Mouse (Mus musculus): Measurements from ENCODE around the gene Akr1c18. TPM values are rescaled to one million over a fixed set of nuclear protein-coding genes. Genes with fewer than 3 reads are reported as not detected.

The Akr1c18 gene
- total and polyA plus RNA-seq, 2 experiments from 2014 or later: not detected

- peak; percentile 85 for TF ChIP-seq CTCF (IDR thresholded peaks at IDR 0.05; ENCODE audit: low read depth)
- H3K36me3 ChIP-seq (ENCODE audit: insufficient read depth, low read length): no peaks in the 10 kb centered on the region
- H3K27ac ChIP-seq: no peak overlapping the region
- no peak overlapping the region for H3K4me2 ChIP-seq (ENCODE audit: low read depth, low read length)
- H3K9me3 ChIP-seq (ENCODE audit: low read length): no peaks in the 10 kb centered on the region
- peak; percentile 85 for DNase-seq (ENCODE audit: low spot score)
- H3K27me3 ChIP-seq (ENCODE audit: insufficient read depth, low read length): no peaks in the 10 kb centered on the region
- ATAC-seq: peak; percentile 83
- WGBS: 27% methylated on average over 6 of the region's 6 CpGs
- no peak overlapping the region for H3K9ac ChIP-seq (replicated peaks; ENCODE audit: low read length)
- no peaks in the 10 kb centered on the region for H3K4me1 ChIP-seq (ENCODE audit: insufficient read depth, low read length)
- no peak overlapping the region for H3K4me3 ChIP-seq (ENCODE audit: low read length)
Observed at GRCm38 (mm10) chr13:4110281-4111188, 39.9 kb downstream of the Akr1c18 start.

- H3K27me3 ChIP-seq (ENCODE audit: insufficient read depth, low read length): no peaks in the 10 kb centered on the region
- no peak overlapping the region for H3K4me2 ChIP-seq (ENCODE audit: low read depth, low read length)
- H3K4me3 ChIP-seq (ENCODE audit: low read length): no peak overlapping the region
- H3K27ac ChIP-seq: no peak overlapping the region
- H3K36me3 ChIP-seq (ENCODE audit: insufficient read depth, low read length): no peaks in the 10 kb centered on the region
- no peaks in the 10 kb centered on the region for H3K4me1 ChIP-seq (ENCODE audit: insufficient read depth, low read length)
- no peak for TF ChIP-seq CTCF (IDR thresholded peaks at IDR 0.05; ENCODE audit: low read depth)
- H3K9me3 ChIP-seq (ENCODE audit: low read length): no peaks in the 10 kb centered on the region
- no peak overlapping the region for H3K9ac ChIP-seq (replicated peaks; ENCODE audit: low read length)
- DNase-seq (ENCODE audit: low spot score) (no peak), ATAC-seq (no peak)
Observed at GRCm38 (mm10) chr13:4102721-4103120, 47.7 kb downstream of the Akr1c18 start.

- TF ChIP-seq CTCF (IDR thresholded peaks at IDR 0.05; ENCODE audit: low read depth): no peak
- Histone ChIP-seq H3K36me3 (ENCODE audit: insufficient read depth, low read length) (no peaks in the 10 kb centered on the region), H3K9me3 (ENCODE audit: low read length) (no peaks in the 10 kb centered on the region), H3K4me1 (ENCODE audit: insufficient read depth, low read length) (no peaks in the 10 kb centered on the region), H3K27me3 (ENCODE audit: insufficient read depth, low read length) (no peaks in the 10 kb centered on the region), H3K4me2 (ENCODE audit: low read depth, low read length) (no peak overlapping the region), H3K27ac (no peak overlapping the region), H3K4me3 (ENCODE audit: low read length) (no peak overlapping the region), H3K9ac (replicated peaks; ENCODE audit: low read length) (no peak overlapping the region)
- no peak for DNase-seq (ENCODE audit: low spot score)
- ATAC-seq: no peak
Observed at GRCm38 (mm10) chr13:4101691-4102090, 48.8 kb downstream of the Akr1c18 start.

Other genes with a start within 250 kb of the Akr1c18 start
- 11.7 and 12.1 TPM in 2 replicates for gene Net1, start 232.4 kb downstream of the Akr1c18 start, total RNA-seq (2014; rRNA removed)
- 12.7 and 12.8 TPM in 2 replicates for gene Net1, start 232.4 kb downstream of the Akr1c18 start, polyA plus RNA-seq (2015; fragmentation: Nextera tagmentation; extraction: Ambion mirVana)
- gene Tubal3, start 232.4 kb downstream of the Akr1c18 start, total RNA-seq (2014; rRNA removed): not detected in 2 replicates
- gene Tubal3, start 232.4 kb downstream of the Akr1c18 start, polyA plus RNA-seq (2015; fragmentation: Nextera tagmentation; extraction: Ambion mirVana): not detected in 2 replicates
- 0.18 TPM in 1 of 2 replicates, not detected in the other for gene Ucn3, start 205.3 kb downstream of the Akr1c18 start, total RNA-seq (2014; rRNA removed)
- 0.29 and 0.55 TPM in 2 replicates for gene Ucn3, start 205.3 kb downstream of the Akr1c18 start, polyA plus RNA-seq (2015; fragmentation: Nextera tagmentation; extraction: Ambion mirVana)
- gene Akr1c14, start 101.6 kb downstream of the Akr1c18 start, total RNA-seq (2014; rRNA removed): 0.93 and 1.7 TPM in 2 replicates
- 0.83 and 1.4 TPM in 2 replicates for gene Akr1c14, start 101.6 kb downstream of the Akr1c18 start, polyA plus RNA-seq (2015; fragmentation: Nextera tagmentation; extraction: Ambion mirVana)
- gene Akr1c13, start 40.5 kb upstream of the Akr1c18 start, total RNA-seq (2014; rRNA removed): 0.10 and 4.6 TPM in 2 replicates
- gene Akr1c13, start 40.5 kb upstream of the Akr1c18 start, polyA plus RNA-seq (2015; fragmentation: Nextera tagmentation; extraction: Ambion mirVana): 3.5 and 4.2 TPM in 2 replicates
- gene Akr1c19, start 78.0 kb upstream of the Akr1c18 start, total RNA-seq (2014; rRNA removed): 0.73 and 1.1 TPM in 2 replicates
- gene Akr1c19, start 78.0 kb upstream of the Akr1c18 start, polyA plus RNA-seq (2015; fragmentation: Nextera tagmentation; extraction: Ambion mirVana): 5.9 and 6.4 TPM in 2 replicates
- not detected in 2 replicates for gene Akr1c12, start 128.8 kb upstream of the Akr1c18 start, total RNA-seq (2014; rRNA removed)
- 0.15 and 0.28 TPM in 2 replicates for gene Akr1c12, start 128.8 kb upstream of the Akr1c18 start, polyA plus RNA-seq (2015; fragmentation: Nextera tagmentation; extraction: Ambion mirVana)

Data from hindbrain, postnatal 0 days (tissue).